Mouse (Mus musculus) embryo, embryonic 9.5 days (tissue): Measurements from ENCODE around the gene Arl6ip1.
A peak's percentile ranks its signal among the peaks of the same experiment; 100 is the strongest.
"Not testable (repeated sequence)": the region's sequence is repeated elsewhere in the genome, so short reads cannot be mapped to it uniquely, and the experiment has no call there.

Source experiments
- DNase-seq: peaks from one replicate; pipeline ENCODE4 v3.0.0-alpha.2; 2017; ENCODE audit errors: extremely low spot score

The Arl6ip1 gene

DNA sequence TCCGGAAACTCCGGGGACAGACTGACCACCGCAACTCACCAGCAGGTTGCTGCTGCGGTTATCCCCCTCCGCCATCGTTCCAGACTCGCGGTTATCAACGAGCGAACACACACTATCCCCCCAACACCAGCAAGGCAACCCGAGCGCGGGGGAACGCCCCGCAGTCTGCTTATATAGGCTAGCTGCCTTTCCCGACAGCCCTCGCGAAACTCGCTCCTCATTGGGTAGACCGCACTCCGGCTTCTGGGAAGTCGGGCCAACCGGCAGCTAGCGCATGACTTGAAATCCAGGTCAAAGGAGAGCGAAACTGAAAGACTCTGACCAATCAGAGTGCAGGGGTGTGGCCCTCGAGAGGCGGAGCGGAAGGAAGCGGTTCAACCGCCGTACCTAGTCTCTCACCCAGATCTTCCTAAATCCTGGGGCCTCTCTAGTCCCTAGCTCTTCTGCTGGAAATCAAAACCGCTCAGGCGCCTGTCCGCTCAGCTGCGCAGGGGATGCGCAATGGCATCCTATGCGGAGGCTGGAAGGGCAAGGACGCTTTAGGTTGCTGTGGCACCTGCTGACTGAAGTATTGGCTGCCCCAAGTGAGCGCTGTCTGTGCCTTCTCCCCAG is at the start of gene Arl6ip1:
TSS of gene Arl6ip1 (minus strand) at position 233 of the 612 bp plus-strand sequence.
- peak; percentile 98 for DNase-seq

DNA sequence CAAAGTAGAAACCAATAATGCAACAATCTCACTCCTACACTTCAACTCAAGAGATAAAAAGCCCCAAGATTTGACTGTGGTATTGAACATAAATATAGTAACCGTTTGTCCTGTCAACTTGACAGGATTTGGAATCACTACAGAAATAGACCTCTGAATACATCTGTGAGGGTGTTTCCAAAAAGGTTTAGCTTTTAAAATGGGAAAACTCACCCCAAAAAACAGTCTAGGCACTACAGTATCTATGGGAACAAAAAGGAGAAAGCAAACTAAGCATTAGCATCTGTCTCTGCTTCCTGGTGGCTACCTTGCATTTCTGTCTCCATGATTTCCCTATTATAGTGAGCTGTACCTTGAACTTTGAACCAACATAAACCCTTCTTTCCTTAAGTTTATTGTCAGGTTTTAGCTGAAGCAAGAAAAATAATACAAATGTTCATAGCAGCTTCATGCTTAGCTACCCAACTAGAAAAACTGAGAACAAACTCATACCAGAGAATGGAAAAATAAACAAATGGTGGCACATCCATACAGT is 46.4 kb upstream of the Arl6ip1 start:
- no peak for DNase-seq

DNA sequence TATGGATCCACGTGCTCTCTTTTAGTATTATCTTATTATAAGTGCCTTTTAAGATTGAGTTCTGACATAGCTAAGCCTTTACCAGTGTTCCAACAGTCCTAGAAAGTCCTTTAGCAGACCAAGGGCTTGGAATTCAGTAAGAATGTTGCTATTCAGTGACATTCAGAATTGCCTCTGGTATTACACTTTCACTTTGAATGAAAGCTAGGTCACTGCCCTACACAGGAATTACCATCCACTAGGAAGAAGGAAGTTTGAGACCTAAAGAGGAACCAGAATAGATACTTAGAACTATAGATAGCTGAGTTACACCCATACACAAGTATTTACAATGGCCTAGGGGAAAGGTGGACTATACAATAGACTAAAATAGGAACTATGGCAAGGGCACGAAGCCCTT is 40.7 kb upstream of the Arl6ip1 start:
- not testable (repeated sequence) for DNase-seq

DNA sequence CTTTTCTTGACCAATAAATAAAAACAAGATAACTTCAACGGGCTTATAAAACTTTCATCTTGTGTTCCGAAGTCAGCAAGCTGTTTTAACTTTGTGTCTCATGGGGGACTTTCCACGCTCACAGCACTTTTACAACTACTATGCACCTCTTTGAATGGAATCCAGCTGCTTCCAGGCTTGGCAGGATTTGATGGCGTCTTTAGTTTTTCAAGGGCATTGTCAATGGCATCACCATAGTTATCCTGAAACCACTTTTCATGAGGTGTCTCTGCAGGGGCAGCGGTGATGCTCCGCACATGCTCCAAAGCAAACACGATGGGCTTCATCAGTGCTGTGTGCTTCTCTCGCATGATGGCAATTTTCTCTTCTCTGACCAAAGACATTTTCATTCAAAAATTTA is 33.5 kb upstream of the Arl6ip1 start:
- no peak for DNase-seq

DNA sequence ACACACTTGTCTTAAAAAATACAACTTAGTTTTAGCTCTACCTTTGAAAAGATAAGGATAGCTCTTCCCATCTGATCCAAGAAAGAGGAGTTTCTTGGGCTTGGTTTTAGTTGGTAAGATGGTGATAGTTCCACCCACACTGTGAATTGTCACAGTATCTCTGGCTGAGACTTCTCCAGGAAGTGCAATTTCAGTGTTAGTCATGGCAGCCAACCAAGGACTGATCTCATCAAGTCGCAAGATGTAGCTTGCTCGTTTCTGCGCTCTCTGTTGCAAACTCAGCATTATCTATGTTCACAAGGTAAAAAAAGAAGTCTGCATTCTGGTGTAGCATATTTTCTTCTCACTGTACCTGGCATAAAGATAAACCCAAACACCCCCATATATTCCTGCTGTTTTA is 30.7 kb upstream of the Arl6ip1 start:
- no peak for DNase-seq

DNA sequence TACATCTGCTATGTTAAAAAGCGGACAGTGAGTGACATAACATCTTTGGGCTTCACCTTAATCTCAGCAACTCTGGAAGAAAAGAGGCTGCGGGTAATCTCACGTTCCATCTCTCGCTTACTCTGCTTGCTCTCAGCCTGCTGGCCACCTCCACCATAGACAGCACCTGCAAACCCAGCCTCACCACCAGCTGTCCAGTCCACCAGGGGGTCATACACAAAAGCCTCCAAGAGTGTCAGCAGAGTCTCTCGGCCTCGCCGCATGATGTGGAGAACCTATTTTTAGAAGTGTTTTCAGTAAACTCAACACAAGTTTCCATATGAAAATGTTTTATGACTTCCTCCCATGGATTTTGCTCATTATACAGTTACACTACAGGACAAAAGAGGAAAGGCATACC is 27.0 kb upstream of the Arl6ip1 start:
- DNase-seq, result no peak

DNA sequence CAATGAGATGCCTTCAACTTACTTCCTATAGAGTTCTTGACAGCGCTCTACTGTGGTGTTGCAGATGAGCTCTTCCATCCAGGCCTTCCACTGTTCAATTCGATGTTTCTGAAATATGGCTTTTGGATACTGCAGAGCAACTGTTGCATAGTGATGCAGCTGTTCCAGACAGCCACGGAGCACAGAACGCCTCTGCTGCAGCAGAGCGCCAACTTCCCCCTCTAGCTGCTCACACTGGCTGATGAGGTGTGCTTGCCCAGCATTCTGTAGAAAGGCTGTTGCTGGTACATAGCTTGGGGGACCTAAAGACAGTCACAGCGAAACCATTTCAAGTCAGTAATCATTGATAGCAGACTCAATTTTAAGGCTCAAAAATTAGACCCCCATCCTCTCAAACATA is 24.7 kb upstream of the Arl6ip1 start:
- no peak for DNase-seq

DNA sequence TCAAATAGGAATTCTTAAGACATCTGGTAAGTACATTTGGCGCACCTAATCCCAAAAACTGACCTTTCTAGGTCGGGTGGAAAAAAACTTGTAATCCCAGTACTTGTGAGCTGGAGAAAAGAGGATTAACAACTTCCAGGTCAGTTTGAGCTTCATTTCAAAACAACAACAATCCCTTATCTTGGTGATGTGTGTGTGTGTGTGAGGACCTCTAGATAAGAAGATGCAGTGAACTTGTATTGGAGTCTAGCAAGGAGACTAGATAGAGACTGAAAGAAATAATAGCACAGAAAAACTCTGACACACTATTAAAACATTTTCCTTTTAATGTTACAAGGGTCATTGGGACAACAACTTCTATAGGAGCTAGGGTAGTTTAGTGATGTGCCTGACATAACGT is 14.1 kb upstream of the Arl6ip1 start:
- no peak for DNase-seq

DNA sequence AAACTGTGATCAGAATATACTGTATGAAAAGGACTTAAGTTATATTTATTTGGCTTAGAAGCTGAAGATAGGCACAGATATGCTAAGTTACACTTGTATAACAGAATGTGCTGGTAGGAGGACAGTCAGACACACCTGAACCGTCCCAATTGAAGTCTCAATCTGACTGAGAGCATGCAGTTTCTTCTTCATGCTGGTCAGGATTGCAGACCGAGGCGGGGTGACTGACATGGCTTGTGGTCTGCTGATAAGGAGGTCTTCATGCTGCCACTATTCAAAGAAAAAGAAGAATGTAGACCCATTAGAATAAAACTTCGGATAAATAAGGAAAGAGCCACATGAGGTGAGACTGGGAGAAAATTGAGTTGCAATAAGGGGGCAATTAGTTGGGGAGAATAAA is 13.7 kb upstream of the Arl6ip1 start:
- no peak for DNase-seq

DNA sequence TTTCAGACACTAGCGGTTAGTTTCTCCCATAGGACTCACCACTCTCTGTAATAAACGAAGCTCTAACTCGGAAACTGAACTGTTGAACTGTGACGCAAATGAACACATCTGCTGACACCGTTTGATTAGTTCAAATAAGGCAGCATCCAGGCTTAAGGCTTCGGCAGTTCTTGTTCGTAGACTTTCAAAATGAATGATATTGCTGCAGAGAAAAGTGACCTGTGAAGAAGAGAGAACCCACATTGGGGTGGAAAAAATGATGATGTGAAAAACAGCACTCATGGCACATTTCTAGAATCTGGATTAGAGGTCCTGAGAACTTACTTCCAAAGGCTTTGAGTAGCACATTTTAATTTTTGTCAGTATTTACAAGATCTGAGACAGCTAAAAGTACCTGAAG is 11.8 kb upstream of the Arl6ip1 start:
- DNase-seq, result no peak

DNA sequence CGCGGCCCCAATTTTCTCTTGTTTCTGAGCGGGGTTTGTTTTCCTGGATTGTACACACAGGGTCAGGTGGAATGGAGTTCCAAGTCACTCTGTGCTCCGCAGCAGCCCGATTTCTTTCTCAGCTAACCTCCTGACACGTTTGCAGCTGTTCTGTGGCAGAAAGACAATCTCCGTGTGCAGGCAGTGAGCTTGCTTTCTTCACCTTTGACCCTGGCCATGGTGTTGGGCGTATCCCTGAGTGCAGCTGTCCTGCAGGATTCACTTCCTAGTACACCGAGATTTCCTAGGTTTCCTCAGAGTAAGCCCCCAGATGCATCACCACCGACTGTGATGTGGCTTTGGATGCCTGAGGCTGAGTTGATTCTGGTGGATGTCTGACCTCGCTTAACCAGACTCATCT is 5.7 kb upstream of the Arl6ip1 start:
- no peak for DNase-seq

DNA sequence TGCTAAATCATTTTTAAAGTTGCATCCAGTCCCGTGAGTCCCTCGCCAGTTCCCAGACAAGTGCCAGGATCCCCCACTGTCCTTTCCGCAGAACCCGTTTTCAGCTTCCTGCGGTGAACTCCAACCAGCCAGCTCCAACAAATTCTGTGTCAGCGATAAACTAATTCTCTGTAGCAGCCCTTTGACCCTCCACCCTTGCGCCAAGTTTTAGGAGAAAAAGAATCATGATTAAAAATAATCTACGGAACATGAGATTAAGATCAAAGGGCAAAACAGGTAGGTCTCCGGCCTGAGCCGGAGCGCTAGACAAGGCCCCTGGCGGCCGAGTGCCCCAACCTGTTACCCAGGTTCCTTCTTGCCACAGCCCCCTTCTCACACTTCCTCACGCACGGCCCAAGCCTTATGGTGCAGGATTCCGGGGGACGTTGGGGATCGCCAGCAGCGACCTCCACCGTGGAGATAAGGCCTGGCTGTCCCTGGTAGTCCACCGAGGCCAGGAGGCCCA is 485 bp downstream of the Arl6ip1 start:
- no peak for DNase-seq

DNA sequence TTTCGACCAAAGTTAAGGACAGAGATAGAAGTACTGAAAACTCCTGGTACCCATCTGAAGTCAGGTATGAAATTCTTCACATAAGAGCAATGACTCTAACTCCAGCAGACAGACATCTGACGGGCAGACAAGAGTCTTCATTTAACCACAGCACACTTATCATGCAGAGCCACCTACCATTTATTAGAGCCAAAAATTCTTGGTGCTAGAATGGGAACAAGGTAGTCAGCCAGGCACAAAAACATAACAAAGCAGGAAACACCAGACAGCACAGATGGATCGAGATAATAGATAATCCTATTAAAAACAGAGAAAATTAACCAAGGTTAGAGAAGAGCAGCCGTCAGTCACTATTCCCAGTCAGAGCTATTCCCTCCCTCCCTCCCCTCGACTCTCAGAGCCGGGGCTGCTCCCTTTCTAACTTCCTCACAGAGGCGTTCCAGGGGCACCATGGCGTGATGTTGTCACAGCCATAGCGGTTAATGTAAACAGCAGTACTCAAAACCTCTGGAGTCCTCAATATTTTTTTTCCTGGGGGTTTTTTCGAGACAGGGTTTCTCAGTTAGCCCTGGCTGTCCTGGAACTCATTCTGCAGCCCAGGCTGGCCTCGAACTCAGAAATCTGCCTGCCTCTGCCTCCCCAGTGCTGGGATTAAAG is 3.1 kb downstream of the Arl6ip1 start:
- DNase-seq, result no peak

DNA sequence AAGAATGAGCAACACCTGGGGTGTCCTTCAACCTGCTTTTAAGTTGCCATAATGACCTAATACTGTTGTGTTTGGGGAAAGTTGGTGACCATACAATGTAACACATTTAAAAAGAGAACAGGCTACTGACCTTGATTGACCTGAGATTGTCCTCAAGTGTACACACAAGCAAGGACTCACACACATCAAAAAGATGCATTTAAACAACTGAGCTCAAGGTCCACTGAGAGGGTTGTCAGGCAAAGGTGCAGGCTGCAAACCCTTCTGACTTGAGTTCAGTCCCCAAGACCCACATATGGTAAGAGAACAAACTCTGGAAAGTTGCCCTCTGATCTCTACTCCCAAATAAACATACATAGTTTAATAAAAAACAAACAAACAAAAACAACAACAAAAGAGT is 3.7 kb downstream of the Arl6ip1 start:
- no peak for DNase-seq

DNA sequence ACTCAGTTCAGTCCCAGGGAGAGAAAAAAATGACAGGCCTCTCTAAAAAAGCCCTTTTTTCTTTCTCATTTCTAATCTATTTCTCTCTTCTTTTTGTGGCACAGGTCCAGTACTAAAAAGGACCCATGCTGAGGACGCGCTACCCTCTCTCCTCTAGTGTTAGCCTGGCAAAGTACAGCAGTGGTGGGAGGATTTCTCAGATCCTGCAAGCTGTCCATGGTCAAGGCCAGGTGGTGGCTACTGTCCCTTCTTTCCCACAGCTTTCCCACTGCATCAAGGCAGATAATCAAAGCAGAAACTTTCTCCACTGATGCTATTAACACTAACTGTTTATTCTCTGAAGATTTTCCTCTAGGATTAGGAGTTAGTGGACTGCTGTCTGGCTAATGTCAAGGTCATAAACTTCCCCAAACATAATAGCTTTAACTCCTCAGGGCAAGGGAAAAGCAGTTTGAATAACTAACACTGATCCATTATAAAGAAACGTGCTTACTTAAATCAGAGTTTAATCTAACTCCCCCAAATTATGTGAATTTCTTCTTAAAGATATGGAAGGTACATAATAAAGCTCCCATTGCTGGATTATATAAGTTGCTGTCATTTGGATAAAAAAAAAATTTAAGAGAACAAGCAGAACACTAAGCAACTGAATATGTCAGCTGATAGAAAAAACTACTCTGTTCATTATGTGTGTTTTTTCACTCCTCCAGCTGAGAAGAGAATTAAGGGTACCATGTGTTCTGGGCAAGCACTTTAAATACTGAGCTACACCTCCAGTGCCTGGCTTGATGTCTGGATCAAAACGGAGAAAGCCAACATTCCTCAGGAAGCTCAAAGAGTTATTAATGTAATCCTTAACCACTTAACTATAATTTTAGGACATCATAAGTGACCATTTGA is 5.7 kb downstream of the Arl6ip1 start:
- no peak for DNase-seq

DNA sequence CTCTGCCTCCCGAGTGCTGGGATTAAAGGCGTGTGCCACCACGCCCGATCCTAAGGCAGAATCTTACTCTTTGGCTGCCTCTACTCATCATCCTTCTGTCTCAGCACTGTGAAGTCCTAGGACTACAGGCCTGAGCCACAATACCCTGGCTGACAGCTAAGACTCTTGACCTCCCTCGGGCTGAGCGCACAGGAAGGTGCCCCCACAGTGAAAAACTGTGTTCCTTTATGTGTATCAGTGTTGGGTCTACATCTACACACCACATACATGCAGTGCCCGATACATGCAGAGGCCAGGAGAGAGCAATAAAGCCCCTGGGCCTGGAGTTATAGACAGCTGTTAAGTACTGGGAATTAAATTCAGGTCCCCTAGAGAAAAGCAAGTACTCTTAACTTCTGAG is 7.2 kb downstream of the Arl6ip1 start:
- no peak for DNase-seq

DNA sequence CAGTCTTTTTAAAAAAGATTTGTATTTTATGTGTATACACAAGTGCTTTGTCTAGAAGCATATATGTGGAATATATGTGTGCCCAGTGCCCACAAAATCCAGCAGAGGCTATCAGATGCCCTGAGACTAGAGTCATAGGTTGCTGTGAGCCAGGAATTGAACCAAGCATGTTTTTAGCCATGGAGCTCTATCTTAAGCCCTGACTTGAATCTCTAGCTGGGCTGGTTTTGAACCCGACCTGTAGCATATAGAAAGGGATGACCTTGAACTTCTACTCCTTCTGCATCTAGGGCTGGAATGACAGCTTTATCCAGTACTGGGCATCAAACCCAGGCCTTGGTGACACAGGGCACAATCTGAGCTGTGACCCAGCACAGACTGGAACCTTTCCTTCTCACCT is 8.8 kb downstream of the Arl6ip1 start:
- DNase-seq, result no peak

DNA sequence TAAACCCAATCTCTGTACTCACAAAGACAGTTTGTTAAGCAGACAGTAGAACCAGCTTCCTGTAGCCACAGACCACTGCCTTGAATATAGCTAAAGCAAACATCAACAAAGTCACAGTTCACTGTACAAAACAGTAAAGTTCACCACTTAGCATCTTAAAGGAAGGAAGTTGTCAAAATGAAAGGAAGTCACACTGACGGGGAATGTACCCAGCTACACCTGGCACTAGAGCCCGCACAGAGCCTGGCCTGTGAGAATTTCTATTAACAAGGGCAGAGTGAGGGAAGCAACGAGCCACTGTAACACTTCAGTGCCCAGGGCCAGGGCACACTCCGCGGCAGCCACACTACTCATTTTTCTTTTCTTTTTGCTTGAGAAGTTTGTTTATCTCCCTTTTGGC is 9.5 kb downstream of the Arl6ip1 start:
- DNase-seq, result no peak

DNA sequence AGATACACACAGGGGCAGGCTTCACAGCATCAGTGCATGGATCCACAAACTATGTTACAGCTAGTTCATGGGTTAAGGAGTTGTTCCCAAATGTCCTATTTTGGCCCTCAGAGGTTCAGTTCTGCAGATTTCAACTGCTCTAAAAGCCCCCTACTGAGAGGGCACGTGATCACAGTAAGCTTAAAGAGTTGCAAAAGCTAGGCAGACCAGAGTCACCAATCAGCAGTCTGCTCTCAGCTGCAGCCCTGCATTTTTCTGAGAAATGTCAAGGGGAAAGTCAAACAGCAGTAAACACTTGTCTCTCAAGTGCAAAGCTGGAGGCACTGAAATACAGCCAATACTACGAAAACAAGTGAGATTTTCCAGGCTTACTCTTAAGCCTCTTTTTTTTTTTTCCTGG is 10.3 kb downstream of the Arl6ip1 start:
- no peak for DNase-seq

DNA sequence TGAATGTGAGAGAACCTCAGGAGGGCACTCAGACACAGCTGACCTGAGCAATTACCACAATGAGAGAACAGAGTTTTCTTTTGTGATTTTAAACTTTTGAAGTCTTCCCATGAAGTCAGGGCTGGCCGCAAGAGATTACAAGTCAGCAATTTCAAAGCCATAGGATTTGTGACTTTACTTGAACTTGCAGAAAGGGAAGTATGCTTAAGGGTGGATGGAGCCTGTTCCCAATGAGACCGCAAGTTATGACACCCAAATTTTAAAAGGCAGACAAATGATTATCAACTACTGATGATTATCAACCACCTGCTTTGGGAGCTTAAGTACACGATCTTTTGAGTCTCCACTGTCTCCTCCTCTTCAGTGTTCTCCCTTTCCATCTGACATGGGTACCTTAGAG is 11.0 kb downstream of the Arl6ip1 start:
- no peak for DNase-seq

DNA sequence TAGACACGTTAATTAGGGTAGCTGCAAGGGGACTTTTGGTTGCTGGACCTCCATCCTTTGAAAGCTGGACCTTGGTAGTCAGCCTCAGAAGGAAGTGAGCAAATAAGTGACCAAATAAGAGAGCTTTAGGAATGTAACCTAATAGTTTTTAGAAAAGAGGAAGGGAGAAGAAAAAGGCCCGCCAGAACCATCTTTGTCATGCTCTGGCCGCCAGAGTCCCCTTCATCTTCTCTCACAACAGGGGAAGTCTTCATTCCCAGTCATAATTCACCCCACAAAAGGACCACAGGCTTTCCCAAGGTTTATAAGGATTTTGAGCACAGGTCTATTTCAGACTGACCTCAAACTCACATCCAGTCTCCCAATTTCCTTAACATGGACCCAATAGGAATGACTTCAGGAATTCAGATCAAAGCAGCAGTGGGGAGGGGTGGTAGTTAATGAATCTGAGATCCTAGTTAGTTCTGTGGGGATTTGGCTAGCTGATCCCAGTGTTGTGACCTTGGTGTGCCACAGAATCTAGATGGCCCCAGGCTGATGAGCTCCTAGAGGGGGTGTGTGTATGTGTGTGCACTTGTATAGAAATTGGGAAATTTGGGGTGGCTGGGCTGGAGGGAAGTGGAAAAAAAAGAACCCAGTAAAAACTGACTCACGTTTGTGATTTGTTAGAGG is 11.8 kb downstream of the Arl6ip1 start:
- peak; percentile 18 for DNase-seq
